Mouse (Mus musculus) cerebellum, adult 2 months (tissue): ENCODE results near the gene Lrrk1. TPM values are rescaled to one million over a fixed set of nuclear protein-coding genes. Genes with fewer than 3 reads are reported as not detected.
A peak's percentile ranks its signal among the peaks of the same experiment; 100 is the strongest.
"Not testable (repeated sequence)": the region's sequence is repeated elsewhere in the genome, so short reads cannot be mapped to it uniquely, and the experiment has no call there.

Experiments used
- DNase-seq, 2 experiments: peaks; one replicate each; pipeline ENCODE4 v3.0.0; 2021
- H3K27ac ChIP-seq: fragments of 200-500 bp; 2 replicates; pipeline ENCODE4 v1.5.1; 2012; ENCODE audit warnings: low read length, control low read depth, inconsistent platforms; ENCODE audit not compliant: insufficient read depth
- H3K27me3 ChIP-seq: fragments of 200-500 bp; 2 replicates; pipeline ENCODE4 v1.6.1; 2012; ENCODE audit warnings: inconsistent platforms, mild to moderate bottlenecking, low read length, moderate library complexity; ENCODE audit not compliant: control insufficient read depth, insufficient read depth
- H3K4me1 ChIP-seq: fragments of 200-500 bp; 2 replicates; pipeline ENCODE4 v1.6.1; 2011; ENCODE audit warnings: low read length; ENCODE audit not compliant: control insufficient read depth, insufficient read depth
- H3K4me3 ChIP-seq: fragments of 200-500 bp; replicated peaks from 2 replicates; pipeline ENCODE3; 2011; ENCODE audit warnings: mild to moderate bottlenecking, low read depth, low read length, control low read depth; ENCODE audit not compliant: insufficient read depth
- CTCF ChIP-seq: fragments of 200-500 bp; IDR thresholded peaks from 2 replicates; pipeline ENCODE4 v1.5.1; 2011; ENCODE audit warnings: low read depth, mild to moderate bottlenecking, control low read depth, low read length, moderate library complexity, borderline replicate concordance; ENCODE audit not compliant: insufficient read depth
- POLR2A ChIP-seq: fragments of 200-500 bp; IDR thresholded peaks from 2 replicates; pipeline ENCODE4 v1.6.1; 2011; ENCODE audit warnings: low read length, control low read depth, borderline replicate concordance; ENCODE audit not compliant: insufficient read depth
- WGBS: fragments of 180-500 bp; shearing (Covaris S2); methylation state at CpG from one replicate; pipeline ENCODE4 v1.1.7; 2018; 5-methylcytosine and 5-hydroxymethylcytosine counted together
- polyA plus RNA-seq: library from polyadenylated mRNA; depleted of rRNA; stranded (reverse); fragments of >200 nt; gene quantifications from 2 replicates; pipeline ENCODE4 v1.2.3, GENCODE M21; 2012

The Lrrk1 gene
- polyA plus RNA-seq, 1 experiment = 2.6 TPM

DNA sequence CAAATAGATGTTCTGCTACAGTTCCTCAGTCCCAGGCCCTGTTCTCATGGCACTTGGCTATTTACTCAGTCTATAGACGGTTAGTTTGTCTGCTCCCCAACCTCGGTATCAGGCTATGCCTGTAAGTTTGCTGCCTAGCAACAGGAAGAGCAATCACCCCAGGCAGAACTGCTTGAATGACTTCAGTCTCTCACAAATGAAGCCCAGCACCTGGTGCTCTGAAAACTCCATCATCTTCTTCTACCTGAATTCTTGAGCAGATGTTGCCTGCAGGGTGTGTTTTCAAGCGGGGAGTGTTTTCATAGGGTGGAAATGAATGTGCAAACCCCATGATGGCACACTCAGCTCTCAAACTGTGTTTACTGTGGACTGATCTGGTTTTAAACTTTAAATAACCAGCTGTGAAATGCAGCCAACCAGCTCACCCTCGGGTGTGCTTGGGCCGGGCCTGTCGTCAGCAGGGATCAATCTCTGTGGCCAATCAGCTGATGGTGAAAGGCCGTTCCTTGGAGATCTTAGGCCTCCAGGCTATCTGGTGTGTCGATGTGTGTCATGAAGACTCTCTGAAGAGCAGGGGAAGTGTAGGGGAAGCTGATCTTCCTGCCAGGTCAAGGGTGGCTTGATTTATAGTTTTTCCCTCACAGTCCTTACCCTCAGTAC is 187.2 kb downstream of the Lrrk1 start:
- Histone ChIP-seq H3K4me3 (no peak overlapping the region), H3K27ac (no peak overlapping the region), H3K27me3 (no peaks in the 10 kb centered on the region), H3K4me1 (no peaks in the 10 kb centered on the region)
- 41% methylated on average over 8 of the region's 8 CpGs for WGBS
- DNase-seq = no peak
- TF ChIP-seq CTCF (no peak), POLR2A (no peak)

DNA sequence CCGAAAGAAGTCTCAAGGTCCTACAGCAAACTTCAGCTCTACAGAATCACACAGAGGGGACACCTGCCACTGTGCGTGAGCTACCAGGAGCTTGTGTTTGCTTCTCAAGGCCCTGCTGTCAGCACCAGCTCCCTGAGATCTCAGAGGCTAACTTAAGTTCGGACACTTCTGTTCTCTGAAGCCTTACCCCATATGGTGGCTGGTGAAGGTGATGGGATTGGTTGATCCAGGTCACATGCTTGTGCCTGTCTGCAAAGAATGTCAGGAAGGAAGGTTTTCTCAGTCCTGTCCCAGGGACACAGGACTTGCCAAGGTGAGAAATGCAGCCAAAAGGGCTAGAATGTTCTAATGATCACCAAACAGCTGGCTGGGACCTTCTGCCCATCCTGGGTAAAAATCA is 187.8 kb downstream of the Lrrk1 start:
- H3K27ac ChIP-seq = no peak overlapping the region
- no peak overlapping the region for H3K4me3 ChIP-seq
- H3K4me1 ChIP-seq = no peaks in the 10 kb centered on the region
- WGBS = 83% methylated on average over 3 of the region's 3 CpGs
- H3K27me3 ChIP-seq = no peaks in the 10 kb centered on the region
- TF ChIP-seq CTCF = no peak
- TF ChIP-seq POLR2A = no peak
- no peak for DNase-seq

DNA sequence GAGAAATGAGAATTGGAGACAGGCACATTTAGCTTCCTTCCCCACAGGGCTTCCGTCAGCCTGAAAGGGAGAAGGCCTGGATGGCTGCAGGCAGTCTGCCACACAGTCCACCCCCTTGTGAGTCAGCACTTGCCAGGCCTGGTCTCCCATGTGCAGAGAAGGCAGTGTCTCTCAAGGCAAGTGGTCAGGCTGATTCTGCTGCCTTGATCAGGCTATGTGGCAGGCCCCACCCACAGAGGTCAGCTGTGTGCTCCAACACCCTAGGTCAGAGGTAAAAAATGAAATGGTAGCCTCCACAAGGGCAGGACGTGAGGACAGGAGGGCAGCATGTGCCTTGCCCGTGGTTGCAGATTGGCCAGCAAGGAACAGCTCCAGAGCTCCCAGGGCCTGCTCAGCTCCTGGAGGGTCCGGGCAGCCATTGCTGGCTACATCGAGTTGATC is 188.7 kb downstream of the Lrrk1 start:
- peak in 1 of 2 experiments; percentile 8 for DNase-seq
- TF ChIP-seq CTCF (no peak), POLR2A (no peak)
- no peaks in the 10 kb centered on the region for H3K27me3 ChIP-seq
- H3K27ac ChIP-seq = no peak overlapping the region
- no peak overlapping the region for H3K4me3 ChIP-seq
- WGBS = 65% methylated on average over 5 of the region's 5 CpGs
- H3K4me1 ChIP-seq = no peaks in the 10 kb centered on the region

DNA sequence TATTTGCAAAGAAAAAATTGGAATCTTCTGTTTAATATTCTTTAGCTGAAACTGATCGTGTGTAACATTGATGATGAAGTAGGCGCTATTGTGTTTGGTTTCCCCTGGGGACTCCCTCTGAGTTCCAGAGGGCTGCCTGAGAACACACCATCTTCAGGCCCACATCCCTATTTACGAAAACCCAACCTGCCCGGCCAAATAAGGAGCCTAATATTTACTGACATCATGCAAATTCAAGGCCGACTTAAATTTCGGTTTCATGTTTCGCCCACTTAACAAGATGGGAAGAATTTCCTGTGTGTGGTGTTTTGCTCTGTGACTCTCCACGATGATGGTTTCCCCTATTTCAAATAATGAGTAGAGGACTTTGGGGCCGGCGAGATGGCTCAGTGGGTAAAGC is 189.7 kb downstream of the Lrrk1 start:
- H3K27ac ChIP-seq = no peak overlapping the region
- 93% methylated on average over 10 of the region's 10 CpGs for WGBS
- no peaks in the 10 kb centered on the region for H3K4me1 ChIP-seq
- no peak for DNase-seq
- no peak overlapping the region for H3K4me3 ChIP-seq
- no peaks in the 10 kb centered on the region for H3K27me3 ChIP-seq
- TF ChIP-seq CTCF (no peak), POLR2A (no peak)

DNA sequence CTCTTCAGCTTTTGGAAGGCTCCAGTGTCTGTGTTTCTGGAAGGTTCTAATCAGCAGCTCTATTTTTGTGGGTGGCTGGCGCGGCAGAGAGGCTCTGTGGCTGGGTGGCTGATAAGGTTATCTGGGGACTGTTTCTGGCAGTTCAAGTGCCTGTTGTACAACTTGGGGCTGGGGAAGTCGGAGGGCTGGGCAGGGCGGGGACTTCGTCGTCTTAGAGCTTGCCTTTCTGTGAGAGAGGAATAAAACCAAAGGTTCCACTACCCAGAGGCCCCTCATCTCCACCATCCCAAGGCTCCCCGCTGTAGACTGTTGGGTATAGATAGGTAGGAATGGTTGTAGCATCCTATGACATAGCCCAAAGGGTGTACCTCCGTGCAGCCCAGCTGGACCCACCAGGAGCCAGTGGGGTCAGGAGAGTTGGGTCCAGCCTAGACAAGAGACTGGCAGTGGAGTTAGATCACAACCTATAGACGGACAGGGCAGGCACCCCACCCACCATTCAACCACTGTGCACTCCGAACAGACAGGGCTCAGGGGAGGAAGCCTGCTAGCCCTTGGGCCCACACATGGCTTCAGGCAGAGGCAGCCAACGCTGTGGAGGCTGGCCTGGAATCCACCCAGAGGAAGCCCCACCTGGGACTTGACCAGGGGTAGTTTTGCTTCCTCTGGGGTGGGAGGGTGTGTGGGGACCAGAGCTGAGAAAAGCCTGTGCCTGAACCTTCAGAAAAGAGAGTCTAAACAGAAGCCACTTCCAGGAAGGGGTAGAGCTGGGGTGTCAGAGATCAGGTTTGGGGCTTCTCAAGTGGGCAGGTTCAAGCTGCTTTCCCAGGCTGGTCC is 191.3 kb downstream of the Lrrk1 start:
- WGBS = 84% methylated on average over 11 of the region's 11 CpGs
- no peaks in the 10 kb centered on the region for H3K4me1 ChIP-seq
- no peak overlapping the region for H3K27ac ChIP-seq
- TF ChIP-seq CTCF = no peak
- no peak for TF ChIP-seq POLR2A
- no peak for DNase-seq
- no peaks in the 10 kb centered on the region for H3K27me3 ChIP-seq
- no peak overlapping the region for H3K4me3 ChIP-seq

DNA sequence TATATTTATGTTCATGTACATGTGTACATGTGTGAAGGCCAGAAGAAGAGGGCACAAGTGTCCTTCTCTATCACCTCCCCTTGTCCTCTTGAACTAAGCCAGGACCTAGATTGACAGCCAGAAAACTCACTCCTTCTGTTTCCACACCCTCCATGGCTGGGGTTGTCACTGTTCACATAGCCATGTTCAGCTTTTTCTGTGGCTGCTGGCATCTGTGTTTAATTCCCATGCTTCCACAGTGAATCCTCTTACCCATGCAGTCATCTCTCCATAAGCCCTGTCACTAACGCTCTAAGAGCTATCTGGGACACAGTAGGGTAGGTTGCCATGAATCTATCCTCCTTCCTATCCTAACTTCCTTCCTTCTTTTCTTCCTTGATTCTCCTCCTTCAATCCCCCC is 192.3 kb downstream of the Lrrk1 start:
- WGBS = 100% methylated on average over 1 of the region's 1 CpGs
- DNase-seq = no peak

DNA sequence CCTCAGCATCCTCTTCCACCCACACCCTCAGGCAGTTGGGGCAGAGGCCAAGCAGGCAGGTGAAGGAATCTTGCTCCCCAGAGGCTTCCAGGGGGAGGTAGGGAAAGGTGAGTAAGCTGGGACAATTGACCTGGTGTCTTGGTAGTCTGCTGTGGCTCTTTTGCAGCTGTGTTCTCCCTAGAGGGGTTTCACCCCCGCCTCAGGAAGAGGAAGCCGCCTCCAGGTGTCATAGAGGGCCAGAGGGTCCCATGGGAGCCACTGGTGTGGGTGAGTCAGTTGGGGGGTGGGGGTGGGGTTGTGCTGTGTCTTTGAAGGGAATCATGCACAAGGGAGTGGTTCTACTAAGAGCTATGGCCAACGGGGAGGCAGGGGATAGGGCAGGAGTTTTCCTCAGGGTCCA is 193.6 kb downstream of the Lrrk1 start:
- no peaks in the 10 kb centered on the region for H3K4me1 ChIP-seq
- WGBS = 76% methylated on average over 3 of the region's 3 CpGs
- no peak for TF ChIP-seq POLR2A
- no peak for TF ChIP-seq CTCF
- H3K27me3 ChIP-seq = no peaks in the 10 kb centered on the region
- no peak for DNase-seq
- H3K4me3 ChIP-seq = no peak overlapping the region
- H3K27ac ChIP-seq = no peak overlapping the region

More for the DNA sequence above, 192.3 kb downstream of the Lrrk1 start:
- Histone ChIP-seq H3K27me3 (no peaks in the 10 kb centered on the region), H3K27ac (no peak overlapping the region), H3K4me1 (no peaks in the 10 kb centered on the region), H3K4me3 (no peak overlapping the region)
- TF ChIP-seq POLR2A (no peak), CTCF (no peak)

DNA sequence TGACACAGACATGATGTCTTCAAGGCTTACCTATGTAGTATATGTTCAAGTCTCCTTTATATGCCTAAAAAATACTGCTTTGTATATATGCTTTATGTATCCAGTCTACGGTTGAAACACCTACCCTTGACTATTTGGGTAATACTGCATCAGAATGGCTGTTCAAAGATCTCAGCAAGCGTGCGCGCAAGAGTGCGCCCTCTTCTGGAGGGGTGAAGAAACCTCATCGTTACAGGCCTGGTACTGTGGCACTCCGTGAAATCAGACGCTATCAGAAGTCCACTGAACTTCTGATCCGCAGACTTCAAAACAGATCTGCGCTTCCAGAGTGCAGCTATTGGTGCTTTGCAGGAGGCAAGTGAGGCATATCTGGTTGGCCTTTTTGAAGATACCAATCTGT is 197.8 kb downstream of the Lrrk1 start:
- H3K27me3 ChIP-seq, H3K27ac ChIP-seq, H3K4me1 ChIP-seq, H3K4me3 ChIP-seq, DNase-seq: not testable (repeated sequence)
- 93% methylated on average over 10 of the region's 10 CpGs for WGBS
- 0 out of 2 replicates have a peak, but pooled peaks have one; percentile 3 for TF ChIP-seq CTCF
